Mouse (Mus musculus): ENCODE measurements around the gene Ubac2.

Gene Ubac2

DNA sequence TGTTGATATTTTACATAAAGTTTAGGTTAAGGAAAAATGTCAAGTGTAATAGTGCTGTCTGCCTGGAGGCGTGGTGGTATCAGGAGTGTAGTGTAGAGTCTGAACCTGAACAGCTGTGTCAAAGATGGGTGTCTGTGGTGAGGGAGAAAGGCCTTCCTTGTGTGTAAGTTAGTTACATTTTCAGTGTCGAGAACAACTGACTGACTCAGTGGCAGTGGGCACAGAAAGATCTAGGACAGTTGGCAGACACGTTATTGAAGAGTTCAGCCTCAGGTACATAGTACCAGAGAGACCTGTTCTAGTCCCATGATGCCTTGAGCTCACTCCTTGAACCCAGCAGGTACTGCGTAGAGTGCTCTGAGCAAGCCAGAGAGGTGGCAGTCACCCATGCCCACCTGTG is 87.0 kb downstream of the Ubac2 start:
- DNase-seq (ENCODE audit: low read depth, low spot score): no peak

DNA sequence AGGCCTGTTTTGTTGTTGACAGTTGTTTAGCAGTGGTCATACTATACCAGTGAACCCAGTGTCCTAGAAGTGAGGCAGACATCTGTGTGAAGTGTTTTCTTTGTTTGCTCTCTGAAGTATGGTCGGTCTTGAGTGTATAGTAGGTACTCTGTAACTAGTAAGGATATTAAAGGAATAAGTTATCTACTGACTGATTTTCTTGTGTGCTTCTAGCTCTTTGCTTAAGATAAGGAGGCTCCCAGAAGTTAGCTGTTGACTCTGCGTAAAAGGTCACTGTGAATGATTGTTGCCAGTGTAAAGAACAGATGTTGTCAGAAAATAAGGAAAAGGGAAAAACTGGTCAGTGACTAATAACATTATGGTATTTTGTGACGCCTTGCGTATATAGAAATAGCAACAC is 88.7 kb downstream of the Ubac2 start:
- DNase-seq (ENCODE audit: low read depth, low spot score): no peak

DNA sequence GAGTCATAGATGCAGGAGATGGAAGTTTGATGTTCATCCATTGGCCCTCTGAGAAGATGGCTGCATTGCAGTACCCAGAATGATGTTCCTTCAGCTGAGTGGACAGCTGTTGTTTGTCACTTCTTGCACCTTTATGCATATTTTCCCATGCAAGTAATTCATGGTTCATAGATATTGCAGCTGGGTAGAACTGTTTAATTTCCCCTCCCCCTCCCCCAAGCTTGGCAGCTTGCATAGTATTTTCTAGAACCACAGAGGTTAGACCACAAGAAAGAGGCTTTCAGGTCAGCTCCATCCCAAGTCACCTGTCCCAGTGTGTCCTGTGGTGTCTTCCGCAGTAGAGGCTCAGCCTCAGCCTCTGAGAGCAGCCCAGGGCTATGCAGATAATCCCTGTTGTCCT is 92.0 kb downstream of the Ubac2 start:
- no peak for DNase-seq (ENCODE audit: low read depth, low spot score)

DNA sequence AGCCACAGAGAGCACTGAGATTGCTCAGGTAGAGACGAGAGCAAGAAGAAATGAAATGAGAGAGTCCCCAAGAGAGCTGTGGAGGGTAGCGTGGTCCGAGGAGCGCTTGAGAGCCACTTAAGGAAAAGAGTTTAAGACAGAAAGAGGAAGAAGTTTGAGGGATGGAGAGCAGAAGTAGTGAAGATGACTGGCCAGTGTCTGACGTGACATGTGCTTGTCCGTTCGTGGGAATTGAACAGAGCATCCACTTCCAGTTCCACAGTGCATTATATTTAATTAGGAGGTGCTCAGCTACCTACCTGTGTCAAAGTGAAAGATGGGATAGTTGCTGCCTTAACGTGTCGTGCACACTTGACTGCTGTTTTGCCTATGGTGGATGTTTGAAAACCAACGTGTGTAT is 94.7 kb downstream of the Ubac2 start:
- no peak for DNase-seq (ENCODE audit: low read depth, low spot score)

DNA sequence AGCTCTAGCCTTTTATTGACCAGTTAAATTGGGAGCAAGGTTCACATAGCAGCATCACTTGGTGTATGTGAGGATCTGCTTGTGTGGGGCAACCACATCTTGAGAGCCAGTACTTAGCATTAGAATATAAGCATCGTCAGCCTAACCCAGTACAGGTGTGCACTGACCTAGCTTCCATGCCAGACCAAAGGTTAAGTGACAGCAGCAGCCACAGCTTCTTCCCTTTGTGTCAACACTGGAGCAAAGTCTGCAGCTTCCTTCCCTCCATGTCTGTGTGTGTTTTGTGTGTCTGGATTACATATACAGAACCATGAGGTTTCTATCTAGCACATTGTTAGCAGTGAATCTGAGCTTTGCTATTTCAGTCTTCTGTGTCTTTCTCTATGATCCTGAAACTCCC is 103.1 kb downstream of the Ubac2 start:
- no peak for DNase-seq (ENCODE audit: low read depth, low spot score)

DNA sequence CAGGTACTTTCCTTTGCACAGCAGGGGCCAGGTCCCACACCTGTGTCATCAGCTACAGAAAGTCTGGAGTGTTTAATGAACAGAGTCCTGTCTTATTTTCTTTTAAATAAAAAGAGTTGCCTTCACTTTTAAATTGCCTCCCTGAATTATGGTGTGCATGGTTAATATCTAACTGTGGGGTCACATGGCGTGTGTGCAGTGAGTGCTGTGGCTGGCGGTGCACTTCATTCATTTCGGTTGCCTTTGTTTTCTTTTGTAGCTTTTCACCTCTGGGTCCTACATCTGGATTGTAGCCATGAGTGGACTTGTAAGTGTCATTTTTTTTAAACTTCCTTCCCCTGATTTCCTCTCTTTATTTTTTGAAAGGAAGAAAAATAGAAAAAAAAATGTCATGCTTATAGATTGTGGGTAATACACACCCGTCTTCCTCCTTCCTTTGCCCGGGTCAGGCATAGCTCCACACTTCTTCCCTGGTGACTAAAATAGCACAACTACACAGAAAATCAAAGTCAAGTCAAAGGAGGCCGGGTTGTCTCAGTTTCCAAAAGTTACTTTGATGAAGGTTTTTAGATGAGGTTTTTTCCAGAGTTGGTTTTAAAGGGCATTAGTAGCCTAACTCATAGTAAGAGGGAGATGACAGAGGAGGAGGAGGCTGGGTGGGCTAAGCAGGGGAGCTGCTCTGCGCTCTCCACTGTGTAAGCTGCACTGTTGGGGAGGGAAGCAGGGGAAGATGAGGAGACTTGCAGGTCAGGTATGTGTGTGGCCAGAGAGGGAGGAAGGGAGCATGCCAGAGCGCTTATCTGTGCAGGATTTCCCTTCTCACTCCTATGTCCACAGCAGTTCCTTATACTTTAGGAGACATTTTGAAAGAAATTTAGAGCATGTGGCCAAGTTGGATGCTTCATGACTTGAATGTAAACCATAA is 104.9 kb downstream of the Ubac2 start:
- DNase-seq (ENCODE audit: low read depth, low spot score): no peak

DNA sequence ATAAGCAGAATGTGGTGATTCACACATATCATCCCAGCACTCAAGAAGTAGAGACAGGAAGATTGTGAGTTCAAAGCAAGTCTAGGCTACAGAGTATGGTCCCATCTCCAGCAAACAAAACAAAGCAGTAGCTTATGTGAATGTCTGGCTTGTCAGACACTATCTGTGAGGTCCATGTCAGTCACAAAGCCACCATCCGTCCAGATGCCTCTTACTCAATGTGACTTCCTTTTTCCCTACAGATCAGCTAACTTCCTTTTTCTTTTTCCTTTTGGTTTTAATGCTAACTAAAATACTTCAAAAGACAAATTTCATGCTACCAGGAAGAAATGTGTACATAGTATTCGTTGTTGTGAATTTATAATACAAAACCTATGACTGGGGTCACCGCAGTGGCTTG is 107.1 kb downstream of the Ubac2 start:
- no peak for DNase-seq (ENCODE audit: low read depth, low spot score)

DNA sequence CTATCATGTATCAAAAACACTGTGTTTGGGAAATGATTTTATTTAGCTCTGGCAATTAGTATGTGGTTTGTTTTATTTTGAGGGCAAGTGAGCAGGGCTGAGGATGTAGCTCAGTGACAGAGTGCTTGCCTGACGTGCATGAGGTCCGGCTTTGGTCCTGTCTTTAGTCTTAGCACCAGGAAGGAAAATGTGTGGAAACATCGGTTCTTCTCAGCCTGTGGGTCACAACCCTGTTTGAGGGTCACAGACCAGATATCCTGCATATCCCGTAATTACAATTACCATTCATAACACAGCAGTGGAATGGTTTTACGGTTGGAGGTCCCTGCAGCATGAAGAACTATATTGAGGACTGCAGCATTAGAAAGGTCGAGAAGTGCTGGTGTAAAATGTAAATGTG is 107.6 kb downstream of the Ubac2 start:
- DNase-seq (ENCODE audit: low read depth, low spot score): no peak

DNA sequence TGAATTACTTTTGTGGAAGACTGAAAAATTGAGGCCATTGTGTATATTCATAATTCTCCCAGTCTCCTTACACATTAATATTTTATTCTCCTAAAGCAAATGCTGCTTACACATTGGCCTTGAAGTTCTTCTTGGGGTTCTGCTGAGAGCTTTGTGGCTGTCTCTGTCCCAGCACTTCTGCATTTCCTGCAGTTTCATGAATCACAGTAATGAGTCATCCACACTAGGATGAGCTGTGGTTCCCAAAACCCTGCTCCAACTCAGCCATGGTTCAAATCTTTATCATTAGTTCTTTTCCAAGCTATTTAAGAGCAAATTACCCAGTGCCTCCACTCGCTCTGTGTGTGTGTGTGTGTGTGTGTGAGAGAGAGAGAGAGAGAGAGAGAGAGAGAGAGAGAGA is 108.9 kb downstream of the Ubac2 start:
- no peak for DNase-seq (ENCODE audit: low read depth, low spot score)

DNA sequence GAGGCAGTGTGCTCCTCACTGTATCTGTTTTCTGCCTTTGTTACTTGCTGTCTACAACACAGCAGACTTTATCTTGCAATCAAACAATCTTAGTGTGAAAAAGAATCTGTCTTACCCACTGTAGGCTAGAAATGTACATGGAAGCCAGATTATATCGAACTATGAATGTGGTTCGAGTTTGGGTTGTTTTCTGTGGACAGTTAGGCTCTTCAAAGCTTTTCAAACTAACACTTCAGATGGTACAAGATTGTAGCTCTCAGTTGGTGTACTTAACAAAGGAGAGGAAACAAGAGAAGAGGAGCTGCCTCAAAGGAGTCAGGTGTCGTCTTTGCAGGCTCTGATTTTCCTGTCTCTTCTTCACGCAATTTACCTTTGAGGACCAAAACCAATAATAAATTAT is 109.3 kb downstream of the Ubac2 start:
- no peak for DNase-seq (ENCODE audit: low read depth, low spot score)

DNA sequence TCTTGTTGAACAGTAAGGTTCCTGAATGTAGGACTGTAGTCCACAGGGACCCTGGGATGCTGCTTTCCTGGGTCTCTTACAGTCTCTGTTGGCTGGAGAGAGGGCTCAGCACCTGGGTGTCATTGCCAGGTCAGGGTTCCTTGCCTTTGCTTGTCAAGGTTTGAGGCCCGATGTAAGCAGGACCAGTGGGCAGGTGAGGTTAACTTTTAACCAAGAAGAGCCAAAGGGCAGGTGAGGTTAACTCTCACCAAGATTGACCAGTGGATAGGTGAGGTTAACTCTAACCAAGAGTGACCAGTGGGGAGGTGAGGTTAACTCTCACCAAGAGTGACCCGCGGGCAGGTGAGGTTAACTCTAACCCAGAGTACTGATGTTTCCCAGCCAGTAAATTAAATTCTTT is 110.9 kb downstream of the Ubac2 start:
- no peak for DNase-seq (ENCODE audit: low read depth, low spot score)

DNA sequence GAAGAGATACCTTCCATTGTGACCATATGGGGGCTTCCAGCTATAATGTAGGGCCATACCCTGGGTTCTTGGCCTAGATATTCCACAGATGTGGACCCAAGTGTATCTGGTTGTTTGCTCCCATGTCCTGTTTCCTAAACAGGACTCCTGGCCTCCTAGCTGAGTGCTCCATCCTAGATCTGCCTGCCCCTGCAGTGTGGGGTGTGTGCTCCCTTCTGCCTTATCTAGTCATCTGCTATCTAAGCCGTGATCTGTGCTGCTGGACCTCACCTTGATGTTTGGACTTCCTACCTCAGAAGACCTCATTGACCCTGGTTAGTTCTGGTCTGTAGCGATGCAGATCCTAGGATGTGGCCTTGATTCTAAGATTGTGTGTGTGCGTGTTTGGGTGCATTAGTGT is 111.4 kb downstream of the Ubac2 start:
- DNase-seq (ENCODE audit: low read depth, low spot score): no peak

DNA sequence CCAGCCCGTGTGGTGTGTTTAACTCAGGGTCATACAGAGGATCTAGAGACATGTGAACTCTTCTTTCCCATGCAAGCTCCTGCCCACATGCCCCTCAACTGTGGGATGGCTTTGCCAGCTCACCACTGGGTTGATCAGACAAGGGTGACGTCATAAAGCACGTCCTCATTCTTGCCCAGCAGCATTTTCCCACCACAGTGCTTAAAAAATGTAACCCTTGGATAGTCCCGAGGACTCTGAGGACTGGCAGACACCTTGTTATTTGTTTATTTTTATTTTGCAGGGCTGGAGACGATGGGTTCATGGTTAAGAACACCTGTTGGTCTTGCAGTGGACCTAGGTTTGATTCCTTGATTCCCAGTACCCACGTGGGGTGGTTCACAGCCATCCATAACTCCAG is 112.5 kb downstream of the Ubac2 start:
- no peak for DNase-seq (ENCODE audit: low read depth, low spot score)

DNA sequence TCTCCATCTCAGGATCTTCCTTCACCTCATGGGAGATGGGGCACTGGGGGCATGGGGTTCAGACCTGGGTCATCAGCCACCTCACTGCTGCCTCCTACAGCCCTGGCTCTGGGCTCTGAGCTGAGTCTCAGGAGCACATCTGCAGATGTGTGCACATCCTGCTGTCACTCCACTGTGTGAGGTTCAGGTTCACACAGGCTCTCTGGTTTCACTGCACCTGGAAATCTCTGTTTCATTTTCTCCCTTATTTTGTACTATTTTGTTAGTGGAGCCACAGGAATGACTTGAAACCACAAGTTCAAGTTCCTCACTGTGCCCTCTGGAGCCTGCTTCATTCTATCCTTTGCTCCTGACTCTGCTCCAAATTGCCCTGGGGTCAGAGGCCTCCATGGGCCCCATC is 113.5 kb downstream of the Ubac2 start:
- DNase-seq (ENCODE audit: low read depth, low spot score): no peak

DNA sequence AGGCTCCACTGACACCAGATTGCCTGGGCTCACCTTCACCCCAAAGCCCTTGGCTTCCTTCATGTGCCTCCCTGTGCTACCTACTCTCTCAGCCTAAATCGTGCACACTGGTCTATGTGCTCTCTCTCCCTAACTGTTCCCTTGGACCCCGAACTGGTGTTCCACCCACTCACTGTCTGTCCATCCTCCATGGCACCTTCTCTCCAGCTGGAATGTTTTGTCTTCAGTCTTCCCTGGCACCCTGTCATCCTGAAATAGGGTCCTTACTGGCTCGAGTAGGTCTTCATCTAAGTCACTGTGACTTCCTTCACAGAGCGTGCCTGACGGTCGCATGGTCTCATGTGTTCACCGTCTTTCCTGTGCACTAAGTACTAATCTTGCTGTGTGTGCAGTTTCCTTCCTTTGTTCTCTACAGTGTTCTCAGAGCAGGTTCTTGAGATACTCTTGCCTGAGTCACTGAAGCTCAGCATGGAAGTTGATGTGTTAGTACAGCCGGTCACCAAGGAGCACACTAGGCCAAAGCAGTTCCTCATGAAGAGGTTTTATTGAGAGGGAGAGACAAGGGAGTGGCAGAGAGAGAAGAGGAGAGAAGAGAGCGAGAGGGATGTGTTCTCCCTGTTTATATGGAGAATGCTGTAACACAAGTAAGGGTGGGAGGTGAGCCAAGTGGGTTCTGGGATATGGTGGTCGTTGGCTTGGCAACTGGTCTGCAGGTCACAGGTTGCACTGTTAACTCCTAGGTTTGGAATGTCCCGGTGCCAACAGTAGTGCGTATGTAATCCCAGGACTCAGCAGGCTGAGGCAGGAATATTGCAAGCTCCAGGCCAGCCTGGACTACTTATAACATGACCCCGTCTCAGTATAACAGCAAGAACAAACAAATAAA is 114.2 kb downstream of the Ubac2 start:
- no peak for DNase-seq (ENCODE audit: low read depth, low spot score)

DNA sequence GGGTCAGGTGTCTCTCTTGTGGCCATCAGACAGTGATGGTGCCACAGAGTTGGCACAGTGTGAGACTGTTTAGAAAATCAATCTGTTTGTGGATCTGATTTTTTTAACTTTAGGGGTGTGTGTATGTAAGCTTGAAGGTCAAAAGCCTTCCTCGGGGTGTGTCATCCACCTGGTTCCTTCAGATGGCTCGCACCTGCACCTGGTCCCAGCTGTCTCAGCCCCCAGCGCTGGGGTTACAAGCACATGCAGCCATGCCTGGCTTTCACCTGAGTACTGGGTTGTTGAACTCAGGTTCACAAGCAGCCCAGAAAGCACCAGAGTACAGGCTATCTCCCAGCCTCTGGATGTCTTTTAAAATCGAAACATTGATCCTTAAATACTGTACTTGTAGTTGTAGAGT is 115.2 kb downstream of the Ubac2 start:
- no peak for DNase-seq (ENCODE audit: low read depth, low spot score)

DNA sequence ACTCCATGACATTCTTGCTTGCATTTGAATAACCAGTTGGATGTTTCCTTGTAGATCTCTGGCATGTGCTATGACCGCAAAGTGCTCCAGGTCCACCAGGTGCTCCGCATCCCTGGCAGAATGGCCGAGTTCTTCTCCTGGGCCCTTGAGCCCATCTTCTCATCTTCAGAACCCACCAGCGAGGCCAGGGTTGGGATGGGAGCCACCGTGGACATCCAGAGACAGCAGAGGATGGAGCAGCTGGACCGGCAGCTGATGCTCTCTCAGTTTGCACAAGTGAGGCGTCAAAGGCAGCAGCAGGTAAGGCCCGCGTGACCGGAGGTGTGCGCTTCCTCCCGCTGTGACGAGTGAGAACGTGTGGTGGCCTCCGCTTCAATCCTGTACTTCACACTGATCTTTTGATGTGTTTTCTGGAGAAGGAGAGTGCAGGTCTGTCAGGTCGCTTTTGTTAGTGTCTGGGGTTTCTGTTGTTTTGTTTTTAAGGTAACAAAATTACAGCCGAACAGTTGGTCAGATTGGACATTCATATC is 115.8 kb downstream of the Ubac2 start:
- DNase-seq (ENCODE audit: low read depth, low spot score): no peak

DNA sequence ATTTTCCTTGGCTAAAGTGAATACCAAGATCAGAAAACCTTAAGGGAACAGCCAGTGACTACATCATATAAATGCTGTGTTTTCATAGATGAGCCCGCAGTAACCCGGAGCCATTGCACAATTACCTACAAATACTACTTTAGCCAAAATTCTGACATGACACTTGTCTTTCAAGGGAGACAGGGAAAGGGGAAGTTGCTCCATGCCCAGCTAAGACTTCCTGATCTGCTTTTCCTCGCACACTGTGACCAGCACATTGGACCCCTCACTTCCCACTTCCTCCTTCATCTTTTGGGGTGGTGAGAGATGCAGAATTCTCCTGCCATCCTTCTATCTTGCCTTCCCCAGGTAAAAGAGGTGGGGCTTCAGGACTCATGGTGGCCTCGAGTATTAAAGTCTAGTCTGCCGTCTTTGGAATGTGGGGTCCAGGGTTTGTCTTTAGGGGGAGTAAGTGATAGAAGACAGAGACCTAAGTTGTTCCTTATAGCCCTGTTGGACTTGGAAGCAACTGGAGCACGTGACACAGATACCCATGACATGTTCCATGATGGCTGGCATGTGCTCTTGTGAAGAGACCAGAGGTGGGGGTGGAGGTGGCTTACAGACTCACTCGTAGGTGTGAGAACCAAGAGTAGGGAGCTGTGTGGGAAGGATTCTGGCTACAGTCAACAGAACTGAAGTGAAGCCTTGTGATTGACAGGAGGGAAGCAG is 116.6 kb downstream of the Ubac2 start:
- DNase-seq (ENCODE audit: low read depth, low spot score): no peak

DNA sequence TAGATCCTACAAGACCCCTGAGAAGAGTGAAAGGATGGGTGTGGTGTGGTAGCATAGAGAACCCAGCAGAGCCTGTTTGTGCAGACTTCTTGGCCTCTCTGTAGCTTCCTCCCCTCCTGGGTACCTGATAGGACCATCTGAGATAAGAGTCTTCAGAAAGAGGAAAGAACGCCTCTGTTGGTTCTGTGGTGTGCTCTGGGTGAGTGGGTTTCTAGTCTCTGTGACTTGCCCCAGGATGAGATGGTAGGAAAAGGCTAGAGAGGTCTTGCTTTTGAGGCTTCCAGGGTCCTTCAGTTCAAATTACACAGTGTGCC is 117.1 kb downstream of the Ubac2 start:
- no peak for DNase-seq (ENCODE audit: low read depth, low spot score)

DNA sequence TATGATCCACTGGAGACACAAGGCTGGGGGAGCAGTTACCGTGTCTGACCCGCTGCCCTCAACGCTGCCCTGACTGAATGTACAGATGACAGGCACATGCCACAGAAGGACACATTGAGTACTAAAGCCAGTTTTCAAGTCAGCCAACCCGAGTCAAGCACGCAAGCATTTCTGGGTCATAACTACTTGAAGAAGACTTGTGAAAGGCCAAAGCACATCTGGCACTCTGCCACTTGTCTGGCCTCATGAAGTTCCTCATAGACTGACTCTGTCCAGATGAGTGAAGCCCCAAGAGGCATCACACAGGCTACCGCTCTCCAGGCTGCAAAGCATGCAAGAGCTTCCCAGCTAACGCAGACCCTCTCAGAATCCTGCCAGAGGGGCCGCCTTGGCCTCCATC is 118.4 kb downstream of the Ubac2 start:
- DNase-seq (ENCODE audit: low read depth, low spot score): no peak

DNA sequence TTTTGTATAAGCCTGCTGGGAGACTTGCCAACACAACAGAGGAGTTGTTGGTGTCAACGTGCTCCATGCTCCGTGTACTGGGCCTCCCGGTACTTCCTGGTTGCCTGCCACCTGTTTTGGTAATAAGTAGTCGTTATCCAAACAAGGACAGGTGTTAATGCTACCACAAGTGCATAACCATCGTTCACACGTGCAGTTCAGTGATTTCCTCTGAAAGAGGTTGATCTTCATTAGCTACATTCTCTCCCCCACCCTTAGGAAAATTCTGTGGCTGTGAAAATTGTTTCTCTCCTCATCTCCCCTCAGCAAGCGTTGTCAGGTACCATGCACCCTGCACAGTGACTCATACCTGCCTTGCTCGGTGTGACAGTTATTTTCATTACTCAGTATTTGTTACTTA is 121.0 kb downstream of the Ubac2 start:
- DNase-seq (ENCODE audit: low read depth, low spot score): no peak
